Mouse (Mus musculus): ENCODE results near the gene Edem3. TPM values are rescaled to one million over a fixed set of nuclear protein-coding genes. Genes with fewer than 3 reads are reported as not detected.

Edem3 gene
- total RNA-seq (2014; rRNA removed) (40.8 and 54.0 TPM in 2 replicates), polyA plus RNA-seq (2015; fragmentation: Nextera tagmentation; extraction: Ambion mirVana) (11.3 and 13.2 TPM in 2 replicates)

GRCm38 (mm10) chr1:151754881-151755659, at the start of gene Edem3:
Gene Edem3 (plus strand): TSS chr1:151755371.
- Histone ChIP-seq H3K4me2 (ENCODE audit: low read depth, low read length, poor library complexity, severe bottlenecking) (peak within 1 kb of the TSS; percentile 78), H3K4me1 (ENCODE audit: insufficient read depth, low read length) (no peaks in the 10 kb centered on the region), H3K9me3 (ENCODE audit: low read length) (no peaks in the 10 kb centered on the region), H3K27ac (ENCODE audit: low read depth, low read length) (peak within 1 kb of the TSS; percentile 84), H3K9ac (replicated peaks; ENCODE audit: low read length, poor library complexity, severe bottlenecking) (peak within 1 kb of the TSS; percentile 70), H3K27me3 (ENCODE audit: insufficient read depth, low read length) (no peaks in the 10 kb centered on the region), H3K36me3 (ENCODE audit: insufficient read depth, low read length) (no peaks in the 10 kb centered on the region), H3K4me3 (ENCODE audit: low read depth, low read length) (peak within 1 kb of the TSS; percentile 82)
- DNase-seq (ENCODE audit: low spot score), result peak; percentile 100
- WGBS, result under 1% methylated on average over 60 of the region's 64 CpGs
- ATAC-seq (ENCODE audit: low FRiP score), result peak; percentile 100
- no peak for TF ChIP-seq CTCF (IDR thresholded peaks at IDR 0.05)

DNA sequence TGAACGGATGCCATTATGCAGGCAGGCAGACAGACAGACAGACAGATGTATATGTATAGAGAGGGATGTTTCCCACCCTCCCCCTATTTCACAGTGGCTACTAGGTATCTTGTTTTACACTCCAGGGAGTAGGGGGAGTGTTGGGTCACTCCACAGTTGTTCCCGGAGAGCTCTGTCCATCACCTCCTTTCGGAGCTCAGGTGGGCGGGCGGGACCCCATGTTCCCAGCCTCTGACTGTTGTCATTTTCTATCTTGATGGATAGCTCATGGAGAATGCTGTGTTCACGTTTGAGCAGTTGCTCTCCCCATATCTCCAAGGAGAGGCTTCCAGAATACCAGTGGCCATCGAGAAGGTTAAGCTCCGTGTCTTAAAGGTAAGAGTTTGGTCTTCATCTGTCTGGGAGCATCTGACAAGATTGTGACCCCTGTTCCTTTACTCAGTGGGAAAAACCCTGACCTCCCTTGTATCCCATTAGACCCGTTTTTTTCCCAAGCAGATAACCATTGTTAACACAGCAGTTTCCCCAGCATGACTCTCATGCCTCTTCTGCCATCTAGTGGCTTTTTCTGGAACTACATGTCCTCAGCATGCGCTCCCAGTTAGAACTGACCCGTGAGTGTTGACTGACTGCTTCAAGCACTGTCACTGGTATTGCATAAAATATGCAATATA, 49.3 kb upstream of the Edem3 start:
- Histone ChIP-seq H3K36me3 (ENCODE audit: insufficient read depth, low read length) (no peaks in the 10 kb centered on the region), H3K27ac (ENCODE audit: low read depth, low read length) (no peak overlapping the region), H3K9me3 (ENCODE audit: low read length) (no peaks in the 10 kb centered on the region), H3K4me3 (ENCODE audit: low read depth, low read length) (no peak overlapping the region), H3K27me3 (ENCODE audit: insufficient read depth, low read length) (no peaks in the 10 kb centered on the region), H3K4me2 (ENCODE audit: low read depth, low read length, poor library complexity, severe bottlenecking) (peak overlapping the region; percentile 28; the same call in 1 of the 2 replicates), H3K4me1 (ENCODE audit: insufficient read depth, low read length) (no peaks in the 10 kb centered on the region), H3K9ac (replicated peaks; ENCODE audit: low read length, poor library complexity, severe bottlenecking) (no peak overlapping the region)
- DNase-seq (ENCODE audit: low spot score) (peak; percentile 83), ATAC-seq (ENCODE audit: low FRiP score) (peak; percentile 67)
- 31% methylated on average over 11 of the region's 11 CpGs for WGBS
- peak; percentile 99 for TF ChIP-seq CTCF (IDR thresholded peaks at IDR 0.05)

DNA sequence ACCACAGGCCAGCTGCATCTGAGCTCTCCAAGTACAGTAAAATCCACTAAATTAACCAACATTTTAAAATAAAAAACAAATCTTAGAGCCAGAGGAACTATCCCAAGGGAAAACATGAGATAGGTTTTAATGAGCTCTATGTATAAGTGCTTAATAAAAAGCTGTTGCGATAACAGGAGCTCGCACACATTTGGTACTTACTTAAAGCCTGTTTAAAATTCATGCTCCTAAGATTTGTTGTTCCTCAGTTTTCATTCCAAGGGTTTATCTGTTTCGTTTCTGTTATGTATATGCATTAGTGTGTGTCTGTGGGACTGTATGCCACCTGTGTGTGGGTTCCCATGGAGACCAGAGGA, 48.8 kb upstream of the Edem3 start:
- no peak overlapping the region for H3K27ac ChIP-seq (ENCODE audit: low read depth, low read length)
- H3K27me3 ChIP-seq (ENCODE audit: insufficient read depth, low read length), result no peaks in the 10 kb centered on the region
- no peak for TF ChIP-seq CTCF (IDR thresholded peaks at IDR 0.05)
- no peaks in the 10 kb centered on the region for H3K9me3 ChIP-seq (ENCODE audit: low read length)
- H3K9ac ChIP-seq (replicated peaks; ENCODE audit: low read length, poor library complexity, severe bottlenecking), result no peak overlapping the region
- H3K36me3 ChIP-seq (ENCODE audit: insufficient read depth, low read length), result no peaks in the 10 kb centered on the region
- WGBS, result 86% methylated on average over 3 of the region's 3 CpGs
- H3K4me3 ChIP-seq (ENCODE audit: low read depth, low read length), result no peak overlapping the region
- H3K4me2 ChIP-seq (ENCODE audit: low read depth, low read length, poor library complexity, severe bottlenecking), result no peak overlapping the region
- ATAC-seq (ENCODE audit: low FRiP score) (no peak), DNase-seq (ENCODE audit: low spot score) (no peak)
- H3K4me1 ChIP-seq (ENCODE audit: insufficient read depth, low read length), result no peaks in the 10 kb centered on the region

DNA sequence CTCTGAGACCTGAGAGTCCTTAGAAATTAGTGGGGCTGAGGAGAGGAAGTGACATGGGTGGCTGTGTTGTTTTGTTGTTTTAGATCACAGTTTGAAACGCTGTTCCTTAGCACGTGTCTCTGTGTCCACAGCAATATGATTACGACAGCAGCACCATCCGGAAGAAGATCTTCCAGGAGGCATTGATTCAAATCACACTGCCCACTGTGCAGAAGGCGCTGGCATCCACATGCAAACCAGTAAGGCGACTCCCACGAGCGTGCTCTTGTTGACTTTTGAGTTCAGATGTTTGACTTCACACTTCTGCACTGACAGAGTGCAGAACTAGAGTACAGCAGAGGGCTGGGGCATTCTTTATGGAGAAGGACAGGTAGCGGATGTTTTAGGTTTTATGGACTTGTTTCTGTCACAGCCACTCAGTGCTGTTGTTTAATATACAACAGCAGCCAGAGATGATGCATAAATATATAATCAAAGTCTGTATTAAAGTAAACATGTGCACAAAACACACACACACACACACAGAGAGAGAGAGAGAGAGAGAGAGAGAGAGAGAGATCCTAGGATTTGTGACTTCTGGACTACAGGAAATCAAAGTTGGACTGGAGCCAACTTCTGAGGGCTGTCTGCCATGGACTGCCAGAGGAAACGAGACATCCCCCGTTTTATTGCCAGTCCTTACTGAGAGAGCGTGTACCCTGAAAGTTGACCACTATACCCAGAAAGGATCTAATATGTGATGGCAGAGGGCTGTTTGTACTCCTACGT, 46.0 kb upstream of the Edem3 start:
- Histone ChIP-seq H3K36me3 (ENCODE audit: insufficient read depth, low read length) (no peaks in the 10 kb centered on the region), H3K4me2 (ENCODE audit: low read depth, low read length, poor library complexity, severe bottlenecking) (no peak overlapping the region), H3K4me3 (ENCODE audit: low read depth, low read length) (no peak overlapping the region), H3K9me3 (ENCODE audit: low read length) (no peaks in the 10 kb centered on the region), H3K27ac (ENCODE audit: low read depth, low read length) (no peak overlapping the region), H3K9ac (replicated peaks; ENCODE audit: low read length, poor library complexity, severe bottlenecking) (no peak overlapping the region), H3K4me1 (ENCODE audit: insufficient read depth, low read length) (no peaks in the 10 kb centered on the region), H3K27me3 (ENCODE audit: insufficient read depth, low read length) (no peaks in the 10 kb centered on the region)
- 67% methylated on average over 13 of the region's 13 CpGs for WGBS
- no peak for TF ChIP-seq CTCF (IDR thresholded peaks at IDR 0.05)
- ATAC-seq (ENCODE audit: low FRiP score) (no peak), DNase-seq (ENCODE audit: low spot score) (peak; percentile 71)

GRCm38 (mm10) chr1:151709734-151710022, 45.5 kb upstream of the Edem3 start:
- no peak for TF ChIP-seq CTCF (IDR thresholded peaks at IDR 0.05)
- 78% methylated on average over 2 of the region's 2 CpGs for WGBS

More at GRCm38 (mm10) chr1:151709734-151710022, 45.5 kb upstream of the Edem3 start:
- Histone ChIP-seq H3K4me2 (ENCODE audit: low read depth, low read length, poor library complexity, severe bottlenecking) (no peak overlapping the region), H3K27ac (ENCODE audit: low read depth, low read length) (no peak overlapping the region), H3K4me3 (ENCODE audit: low read depth, low read length) (no peak overlapping the region), H3K27me3 (ENCODE audit: insufficient read depth, low read length) (no peaks in the 10 kb centered on the region), H3K4me1 (ENCODE audit: insufficient read depth, low read length) (no peaks in the 10 kb centered on the region), H3K9me3 (ENCODE audit: low read length) (no peaks in the 10 kb centered on the region), H3K9ac (replicated peaks; ENCODE audit: low read length, poor library complexity, severe bottlenecking) (no peak overlapping the region), H3K36me3 (ENCODE audit: insufficient read depth, low read length) (no peaks in the 10 kb centered on the region)
- DNase-seq (ENCODE audit: low spot score) (no peak), ATAC-seq (ENCODE audit: low FRiP score) (no peak)
